Mouse (Mus musculus): ENCODE results near the gene Il5.

The Il5 gene

DNA sequence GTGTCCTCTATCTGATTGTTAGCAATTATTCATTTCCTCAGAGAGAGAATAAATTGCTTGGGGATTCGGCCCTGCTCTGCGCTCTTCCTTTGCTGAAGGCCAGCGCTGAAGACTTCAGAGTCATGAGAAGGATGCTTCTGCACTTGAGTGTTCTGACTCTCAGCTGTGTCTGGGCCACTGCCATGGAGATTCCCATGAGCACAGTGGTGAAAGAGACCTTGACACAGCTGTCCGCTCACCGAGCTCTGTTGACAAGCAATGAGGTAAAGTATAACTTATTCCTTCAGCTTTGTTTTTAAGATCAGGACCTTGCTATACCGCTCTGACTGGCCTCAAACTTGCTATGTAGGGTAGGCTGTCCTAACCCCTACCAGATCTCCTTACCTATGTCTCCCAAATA is at the start of gene Il5:
Il5 (plus strand) TSS at position 80 of the 400 bp plus-strand sequence.
- no peak for DNase-seq (ENCODE audit: low spot score)

GRCm38 (mm10) chr11:53671414-53671813 is 49.2 kb upstream of the Il5 start:
- no peak for DNase-seq (ENCODE audit: low spot score)

GRCm38 (mm10) chr11:53680141-53680540 is 40.5 kb upstream of the Il5 start:
- DNase-seq (ENCODE audit: low spot score), result no peak

- DNase-seq (ENCODE audit: low spot score), result no peak
Measured at GRCm38 (mm10) chr11:53681686-53682085, 38.9 kb upstream of the Il5 start.

DNA sequence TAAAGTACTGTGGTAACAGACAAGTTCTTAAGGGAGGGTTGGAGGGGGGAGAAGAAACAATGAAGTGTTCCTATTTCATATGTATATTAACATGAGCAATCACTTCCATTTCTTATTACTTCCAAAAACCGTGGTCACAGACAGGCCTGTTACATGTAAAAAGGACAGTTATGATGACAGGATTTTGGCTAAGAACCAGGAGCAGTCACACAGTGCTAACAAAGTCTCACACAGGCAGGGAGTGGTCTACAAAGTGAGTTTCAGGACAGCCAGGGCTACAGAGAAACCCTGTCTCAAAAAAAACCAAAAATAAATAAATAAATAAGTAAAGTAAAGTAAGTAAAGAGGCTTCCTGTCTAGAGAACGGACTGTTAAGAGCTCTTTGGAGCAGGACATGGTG is 38.4 kb upstream of the Il5 start:
- DNase-seq (ENCODE audit: low spot score), result no peak

GRCm38 (mm10) chr11:53682994-53683530 is 37.5 kb upstream of the Il5 start:
- no peak for DNase-seq (ENCODE audit: low spot score)

GRCm38 (mm10) chr11:53691979-53692378 is 28.6 kb upstream of the Il5 start:
- no peak for DNase-seq (ENCODE audit: low spot score)

DNA sequence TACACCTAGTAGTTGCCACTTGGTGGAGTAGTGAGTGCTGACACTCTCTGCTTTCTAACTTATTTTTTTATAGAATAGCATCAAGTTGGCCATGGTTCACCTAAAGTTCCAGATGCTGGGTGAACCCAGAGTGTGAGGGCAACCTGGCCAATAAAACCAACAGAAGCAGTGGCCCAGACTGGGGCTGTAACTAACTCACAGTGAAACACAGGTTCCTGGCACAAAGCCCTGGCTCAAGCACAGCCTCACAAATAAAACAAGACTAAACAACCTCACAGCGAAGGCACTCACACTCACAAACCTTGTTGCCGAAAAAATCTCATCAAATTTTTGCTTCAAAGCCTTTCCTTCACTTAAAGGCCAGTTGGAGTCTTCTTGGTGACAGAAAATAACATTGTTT is 22.1 kb upstream of the Il5 start:
- DNase-seq (ENCODE audit: low spot score), result no peak

- no peak for DNase-seq (ENCODE audit: low spot score)
Measured at GRCm38 (mm10) chr11:53699351-53699750, 21.2 kb upstream of the Il5 start.

GRCm38 (mm10) chr11:53706236-53706933 is 14.2 kb upstream of the Il5 start:
- no peak for DNase-seq (ENCODE audit: low spot score)

DNA sequence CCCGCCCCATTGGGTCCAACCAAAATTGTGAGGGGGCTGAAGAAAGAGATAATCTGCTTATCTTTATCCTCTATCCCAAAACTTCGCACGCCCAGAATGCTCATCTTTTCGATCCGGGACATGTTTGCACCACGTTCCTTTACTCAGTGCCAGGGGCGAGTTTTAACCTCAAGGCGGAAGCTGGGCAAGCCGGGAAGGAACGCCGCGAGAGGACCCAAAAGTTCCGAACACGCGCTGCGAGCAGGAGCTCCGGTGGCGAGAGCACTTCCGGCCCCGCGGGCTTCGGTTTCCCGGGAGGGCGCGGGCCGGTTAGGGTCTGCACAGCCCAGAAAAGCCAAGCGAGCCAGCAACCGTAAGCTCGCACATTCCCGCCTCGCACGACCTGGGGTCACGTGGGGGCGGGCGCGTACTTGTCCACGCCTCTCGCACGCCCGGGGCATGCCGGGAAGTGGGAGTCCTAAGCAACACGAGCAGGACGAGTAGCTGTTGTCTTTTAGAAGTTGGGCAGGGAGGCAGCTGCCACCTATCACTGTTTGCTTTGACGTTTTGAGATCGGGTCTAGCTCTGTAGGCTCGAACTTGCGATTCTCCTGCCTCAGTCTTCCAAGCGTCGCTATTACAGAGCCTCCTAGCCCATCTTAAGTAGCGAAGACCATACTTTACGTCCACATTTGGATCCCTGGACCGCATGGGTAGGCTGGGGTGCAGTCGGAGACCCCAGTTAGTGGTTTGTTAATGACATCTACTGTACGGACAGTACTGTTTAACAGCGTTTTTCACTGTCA is 13.5 kb upstream of the Il5 start, which contains the start of gene Rad50:
Rad50 (minus strand) TSS at position 386 of the 784 bp plus-strand sequence.
- peak; percentile 77 for DNase-seq (ENCODE audit: low spot score)

GRCm38 (mm10) chr11:53707718-53708009 is 12.9 kb upstream of the Il5 start:
- no peak for DNase-seq (ENCODE audit: low spot score)

GRCm38 (mm10) chr11:53719701-53720100 is 893 bp upstream of the Il5 start:
- no peak for DNase-seq (ENCODE audit: low spot score)

- DNase-seq (ENCODE audit: low spot score), result no peak
Measured at GRCm38 (mm10) chr11:53731457-53731856, 10.9 kb downstream of the Il5 start.

- no peak for DNase-seq (ENCODE audit: low spot score)
Measured at GRCm38 (mm10) chr11:53732244-53732643, 11.7 kb downstream of the Il5 start.

DNA sequence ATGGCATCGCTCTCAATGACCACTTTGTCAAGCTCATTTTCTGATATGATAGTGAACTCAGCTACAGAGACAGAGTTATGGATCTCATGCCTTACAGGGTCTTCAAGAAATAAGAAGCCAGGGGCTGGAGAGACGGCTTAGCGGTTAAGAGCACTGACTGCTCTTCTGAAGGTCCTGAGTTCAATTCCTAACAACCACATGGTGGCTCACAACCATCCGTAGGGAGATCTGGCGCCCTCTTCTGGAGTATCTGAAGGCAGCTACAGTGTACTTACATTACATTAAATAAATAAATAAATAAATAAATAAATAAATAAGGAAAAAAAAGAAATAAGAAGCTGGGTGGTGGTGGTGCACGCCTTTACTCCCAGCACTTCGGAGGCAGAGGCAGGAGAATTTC is 13.2 kb downstream of the Il5 start:
- no peak for DNase-seq (ENCODE audit: low spot score)

DNA sequence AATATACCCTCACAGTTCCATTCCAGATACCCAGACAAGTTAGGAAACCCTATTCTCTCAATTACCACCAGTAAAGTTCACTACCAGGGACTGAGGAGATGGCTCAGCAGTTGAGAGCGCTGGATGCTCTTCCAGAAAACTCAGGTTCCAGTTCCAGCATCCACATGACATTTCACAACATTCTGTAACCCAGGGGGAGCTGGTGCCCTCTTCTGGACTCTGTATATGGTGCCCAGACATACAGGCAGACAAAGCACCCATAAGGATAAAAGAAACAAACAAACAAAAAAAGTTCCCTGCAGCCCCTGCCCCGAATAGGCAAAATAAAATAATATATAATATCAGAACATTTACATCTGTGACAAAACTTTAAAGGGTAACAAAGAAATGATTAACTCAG is 13.8 kb downstream of the Il5 start:
- no peak for DNase-seq (ENCODE audit: low spot score)

DNA sequence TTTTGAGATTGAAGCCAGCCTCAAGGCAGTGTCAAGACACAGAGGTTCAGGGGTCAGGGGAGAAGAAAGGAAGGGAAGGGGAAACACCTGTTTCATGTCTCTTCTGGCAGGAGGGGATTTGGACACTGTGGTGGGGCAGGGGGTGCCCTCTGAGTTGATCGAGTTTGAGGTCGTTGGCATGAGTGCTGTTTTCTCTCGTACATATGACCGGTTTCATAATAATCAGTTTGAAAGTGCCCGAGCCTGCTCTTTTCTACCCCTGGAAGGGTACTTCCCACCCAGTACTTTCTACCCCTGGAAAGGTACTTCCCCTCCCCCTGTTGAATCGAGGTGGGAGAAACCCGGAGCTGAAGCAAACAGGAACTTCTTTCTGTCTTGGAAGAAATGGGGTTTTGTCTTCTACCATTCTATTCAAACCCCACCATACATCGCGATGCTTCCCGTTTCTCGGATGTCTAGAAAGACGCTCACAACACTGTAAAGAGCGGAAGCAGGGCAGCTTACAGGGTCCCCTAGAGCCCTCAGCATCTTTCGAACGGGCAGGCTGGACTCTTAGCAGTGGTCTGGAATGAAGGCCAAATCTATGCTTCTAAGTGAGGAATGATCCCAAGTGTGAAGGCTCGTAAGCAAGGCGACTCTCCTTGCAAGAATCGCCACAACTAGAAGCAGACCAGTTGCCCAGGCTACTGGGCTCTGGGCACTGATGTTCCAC is 14.5 kb downstream of the Il5 start:
- DNase-seq (ENCODE audit: low spot score), result no peak

- DNase-seq (ENCODE audit: low spot score), result peak; percentile 37
Measured at GRCm38 (mm10) chr11:53735682-53736245, 15.2 kb downstream of the Il5 start.

- DNase-seq (ENCODE audit: low spot score), result peak; percentile 26
Measured at GRCm38 (mm10) chr11:53736771-53737572, 16.4 kb downstream of the Il5 start.

- peak; percentile 48 for DNase-seq (ENCODE audit: low spot score)
Measured at GRCm38 (mm10) chr11:53737573-53737946, 17.0 kb downstream of the Il5 start.

DNA sequence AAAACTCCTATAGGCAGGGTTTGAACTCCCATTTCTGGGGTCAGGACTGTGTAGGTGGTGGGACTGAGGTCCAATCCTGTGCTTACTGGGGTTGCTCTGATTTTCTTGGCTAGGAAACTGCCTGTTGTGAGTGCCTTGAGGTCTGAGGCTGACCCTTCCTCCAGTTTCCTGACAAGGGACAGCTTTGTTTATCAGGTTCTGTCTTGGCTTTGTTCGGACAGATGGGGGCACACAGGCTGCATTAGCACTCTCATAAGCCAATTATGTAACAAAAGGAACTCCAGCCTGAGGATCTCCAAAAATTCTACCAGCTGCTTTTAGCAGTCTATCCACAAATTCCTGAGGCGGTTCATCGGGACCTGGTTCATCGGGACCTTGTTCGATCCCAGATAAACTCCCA is 21.8 kb downstream of the Il5 start:
- DNase-seq (ENCODE audit: low spot score), result no peak
